Mouse (Mus musculus) brain, embryonic 14.5 days (tissue): ENCODE data around the gene Ager.

Source experiments
- CTCF ChIP-seq: fragments of 200-500 bp; IDR thresholded peaks from 2 replicates; pipeline ENCODE4 v1.5.1; 2012; ENCODE audit warnings: inconsistent platforms, mild to moderate bottlenecking, moderate library complexity, borderline replicate concordance; ENCODE audit not compliant: insufficient read depth, insufficient read length; ENCODE audit errors: extremely low read depth
- POLR2A ChIP-seq: fragments of 200-500 bp; IDR thresholded peaks from 2 replicates; pipeline ENCODE4 v1.6.1; 2012; ENCODE audit warnings: mild to moderate bottlenecking, inconsistent platforms, borderline replicate concordance; ENCODE audit not compliant: poor library complexity, insufficient read depth, insufficient read length, severe bottlenecking; ENCODE audit errors: extremely low read depth

DNA sequence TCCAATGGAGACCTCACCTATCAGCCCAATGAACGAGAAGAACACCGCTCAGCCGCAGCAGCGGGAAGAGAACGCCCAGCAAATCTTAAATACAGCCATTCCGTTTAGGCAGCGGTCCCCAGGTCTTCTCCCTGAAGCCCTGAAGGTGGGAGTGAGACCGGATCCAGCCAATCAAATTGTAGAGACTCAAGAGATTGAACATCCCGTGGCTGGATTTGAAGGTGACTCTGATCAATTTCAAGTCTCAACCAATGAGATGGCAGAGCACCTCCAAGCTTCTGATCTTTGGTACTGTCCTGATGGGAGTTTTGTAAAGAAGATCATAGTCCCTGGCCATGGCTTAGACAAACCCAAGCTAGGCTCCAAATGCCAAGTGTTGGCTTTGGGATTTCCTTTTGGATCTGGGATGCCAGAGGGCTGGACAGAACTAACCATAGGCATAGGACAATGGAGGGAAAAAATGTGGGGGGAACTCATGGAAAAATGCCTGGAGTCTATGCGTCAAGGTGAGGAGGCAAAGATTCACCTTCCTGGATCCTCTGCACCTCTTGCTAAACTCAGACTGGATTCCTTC, 47.7 kb downstream of the Ager start:
- TF ChIP-seq CTCF (no peak), POLR2A (no peak)
